Mouse (Mus musculus): ENCODE measurements around the gene Hnrnph3. TPM values are rescaled to one million over a fixed set of nuclear protein-coding genes. Genes with fewer than 3 reads are reported as not detected.

Hnrnph3 gene
- polyA plus RNA-seq, 1 experiment from 2014 or later: 163 TPM

Other genes with a start within 250 kb of the Hnrnph3 start
- gene Ccar1, start 231.9 kb downstream of the Hnrnph3 start, polyA plus RNA-seq (2014; fragmentation: Nextera tagmentation; extraction: Ambion mirVana): 155 and 176 TPM in 2 replicates
- 32.9 and 41.5 TPM in 2 replicates for gene Tet1, start 115.2 kb downstream of the Hnrnph3 start, polyA plus RNA-seq (2014; fragmentation: Nextera tagmentation; extraction: Ambion mirVana)
- gene Slc25a16, start 103.6 kb downstream of the Hnrnph3 start, polyA plus RNA-seq (2014; fragmentation: Nextera tagmentation; extraction: Ambion mirVana): 11.6 and 12.9 TPM in 2 replicates
- 18.7 and 18.9 TPM in 2 replicates for gene Dna2, start 77.2 kb downstream of the Hnrnph3 start, polyA plus RNA-seq (2014; fragmentation: Nextera tagmentation; extraction: Ambion mirVana)
- 24.8 and 35.0 TPM in 2 replicates for gene Rufy2, start 44.0 kb downstream of the Hnrnph3 start, polyA plus RNA-seq (2014; fragmentation: Nextera tagmentation; extraction: Ambion mirVana)
- 1.3 and 1.5 TPM in 2 replicates for gene Pbld2, start 98 bp upstream of the Hnrnph3 start, polyA plus RNA-seq (2014; fragmentation: Nextera tagmentation; extraction: Ambion mirVana)
- 0.78 and 1.2 TPM in 2 replicates for gene Pbld1, start 35.9 kb upstream of the Hnrnph3 start, polyA plus RNA-seq (2014; fragmentation: Nextera tagmentation; extraction: Ambion mirVana)
- 0.34 and 0.43 TPM in 2 replicates for gene Atoh7, start 75.4 kb upstream of the Hnrnph3 start, polyA plus RNA-seq (2014; fragmentation: Nextera tagmentation; extraction: Ambion mirVana)
- gene Mypn, start 179.7 kb upstream of the Hnrnph3 start, polyA plus RNA-seq (2014; fragmentation: Nextera tagmentation; extraction: Ambion mirVana): 0.09 and 0.10 TPM in 2 replicates
- gene Herc4, start 219.6 kb upstream of the Hnrnph3 start, polyA plus RNA-seq (2014; fragmentation: Nextera tagmentation; extraction: Ambion mirVana): 49.3 and 50.3 TPM in 2 replicates

Data from hindbrain, embryonic 11.5 days (tissue).